Mouse (Mus musculus): Measurements from ENCODE around the gene Cyp26a1. TPM values are rescaled to one million over a fixed set of nuclear protein-coding genes. Genes with fewer than 3 reads are reported as not detected.

Gene Cyp26a1
- not detected for polyA plus RNA-seq (2014; fragmentation: Illumina TruSeq; extraction: RNeasy Lipid Tissue Mini Kit (QIAGEN cat#74804); ENCODE audit: low replicate concordance)

DNA sequence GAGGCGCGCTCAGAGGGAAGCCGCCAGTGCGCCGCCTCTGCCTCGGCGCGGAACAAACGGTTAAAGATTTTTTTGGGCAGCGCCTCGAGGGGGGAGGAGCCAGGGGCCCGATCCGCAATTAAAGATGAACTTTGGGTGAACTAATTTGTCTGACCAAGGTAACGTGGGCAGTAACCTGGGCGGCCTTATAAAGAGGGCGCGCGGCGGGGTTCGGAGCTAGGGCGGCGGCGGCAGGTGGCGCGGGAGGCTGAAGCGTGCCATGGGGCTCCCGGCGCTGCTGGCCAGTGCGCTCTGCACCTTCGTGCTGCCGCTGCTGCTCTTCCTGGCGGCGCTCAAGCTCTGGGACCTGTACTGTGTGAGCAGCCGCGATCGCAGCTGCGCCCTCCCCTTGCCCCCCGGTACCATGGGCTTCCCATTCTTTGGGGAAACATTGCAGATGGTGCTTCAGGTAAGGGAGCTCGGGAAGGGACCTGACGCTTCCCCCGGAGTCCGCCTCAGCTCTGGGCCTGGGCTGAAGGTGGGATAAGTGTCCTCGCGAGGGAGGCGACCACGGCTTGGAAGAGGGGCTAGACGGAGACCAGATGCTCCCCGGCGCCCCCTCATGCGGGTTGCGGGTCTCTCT is at the start of gene Cyp26a1:
Gene Cyp26a1, plus strand, starts transcription at position 148 of the 622 bp plus-strand sequence.

DNA sequence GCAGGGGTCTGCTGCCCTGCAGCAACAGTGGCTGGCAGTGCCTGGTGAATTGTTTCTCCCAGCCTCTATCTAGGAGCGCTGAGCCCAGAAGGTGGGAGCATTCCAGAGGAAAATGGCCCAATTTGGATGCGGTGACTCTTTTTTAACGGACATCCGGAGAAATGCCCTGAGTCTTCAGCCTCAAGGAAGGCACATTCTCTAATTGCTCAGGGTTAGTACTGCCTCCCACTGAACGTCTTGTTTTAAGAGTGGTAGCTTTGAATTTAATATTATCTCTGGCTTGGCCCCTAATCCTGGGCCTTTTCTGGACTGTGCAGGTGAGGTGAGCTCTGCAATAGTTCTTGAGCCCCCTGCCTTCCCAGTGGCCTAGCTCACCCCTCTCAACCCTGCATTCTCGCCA is 12.3 kb upstream of the Cyp26a1 start, which contains the start of gene Cyp26c1:
Gene Cyp26c1, plus strand, starts transcription at position 301 of the 400 bp plus-strand sequence.

Other genes starting within 250 kb of the Cyp26a1 start
- gene Exoc6, start 147.4 kb upstream of the Cyp26a1 start, polyA plus RNA-seq (2014; fragmentation: Illumina TruSeq; extraction: RNeasy Lipid Tissue Mini Kit (QIAGEN cat#74804); ENCODE audit: low replicate concordance) = 56.6 TPM
- not detected for gene Cyp26c1, start 12.2 kb upstream of the Cyp26a1 start, polyA plus RNA-seq (2014; fragmentation: Illumina TruSeq; extraction: RNeasy Lipid Tissue Mini Kit (QIAGEN cat#74804); ENCODE audit: low replicate concordance)

All from small intestine, adult 10 weeks (tissue).